ENCODE assay signal across 11 mouse cellular contexts in genomic region chr10:85464152-85464551, GRCm38 (mm10).
DNase-seq lines count a peak whose midpoint lies in the region; ATAC-seq lines count a peak whose summit lies in the region.
"Had no signal": no experiment of that assay in that cellular context is flagged by ENCODE, and none has a peak within 500 bp of the region (broad histone marks: within the 10 kb centered on the region; RNA-seq: fewer than 3 reads in every experiment).

No protein-coding gene starts in this region.

- no peak for ATAC-seq in heart, embryonic 12.5 days (ENCODE audit: insufficient number of reproducible peaks, low FRiP score)

- H3K36me3 ChIP-seq in heart, embryonic 12.5 days, result no peaks in the 10 kb centered on the region
- H3K36me3 ChIP-seq: midbrain, embryonic 12.5 days had no signal

- no peak overlapping the region for H3K4me3 ChIP-seq in heart, embryonic 12.5 days
- H3K4me3 ChIP-seq: midbrain, embryonic 12.5 days had no signal

- no peaks in the 10 kb centered on the region for H3K4me1 ChIP-seq in heart, embryonic 12.5 days (replicated peaks)

- H3K27me3 ChIP-seq in heart, embryonic 12.5 days (replicated peaks), result no peaks in the 10 kb centered on the region
- H3K27me3 ChIP-seq: midbrain, embryonic 12.5 days had no signal

- WGBS in heart, embryonic 12.5 days, result 55% methylated on average over 6 of the region's 6 CpGs

- H3K9ac ChIP-seq in heart, embryonic 12.5 days, result no peak overlapping the region
- H3K9ac ChIP-seq: midbrain, embryonic 12.5 days had no signal

- H3K27ac ChIP-seq in heart, embryonic 12.5 days (ENCODE audit: poor library complexity, severe bottlenecking), result no peak overlapping the region
- H3K27ac ChIP-seq: midbrain, embryonic 12.5 days had no signal

- DNase-seq in heart, adult 8-10 months (ENCODE audit: low spot score), result peak; percentile 36
- DNase-seq in Muller cell, postnatal 12 days (ENCODE audit: inconsistent ontology term), result peak; percentile 70
- DNase-seq in embryo, embryonic 10.5 days (ENCODE audit: low spot score), result peak; percentile 17
- DNase-seq in heart, adult 9 months (ENCODE audit: low spot score in 2 of 2), result peak; percentile 47 to 64
- no peak for DNase-seq in layer of hippocampus, adult 8-10 months (ENCODE audit: low spot score in 2 of 2)
- no peak for DNase-seq in ovary, postnatal 14 days (ENCODE audit: low spot score)
- no peak for DNase-seq in thymus, postnatal 10 days (ENCODE audit: low spot score in 2 of 2)
- DNase-seq: adrenal gland, postnatal 14 days; right cerebral cortex, postnatal 4 days had no signal

- H3K4me2 ChIP-seq in heart, embryonic 12.5 days, result no peak overlapping the region
- H3K4me2 ChIP-seq: midbrain, embryonic 12.5 days had no signal

- H3K9me3 ChIP-seq in heart, embryonic 12.5 days (replicated peaks), result no peaks in the 10 kb centered on the region
- H3K9me3 ChIP-seq: midbrain, embryonic 12.5 days had no signal

Comparison
In these comparisons a context has a peak if more than half of its experiments do, and no peak if none do; other contexts are left out.
1. DNase-seq: peak in heart, adult 8-10 months (single experiment), Muller cell, postnatal 12 days (single experiment), embryo, embryonic 10.5 days (single experiment) and heart, adult 9 months (2 of 2); none in layer of hippocampus, adult 8-10 months (0 of 2), ovary, postnatal 14 days (single experiment) and thymus, postnatal 10 days (0 of 2).